Mouse (Mus musculus): Measurements from ENCODE around the gene Kctd2.

DNA sequence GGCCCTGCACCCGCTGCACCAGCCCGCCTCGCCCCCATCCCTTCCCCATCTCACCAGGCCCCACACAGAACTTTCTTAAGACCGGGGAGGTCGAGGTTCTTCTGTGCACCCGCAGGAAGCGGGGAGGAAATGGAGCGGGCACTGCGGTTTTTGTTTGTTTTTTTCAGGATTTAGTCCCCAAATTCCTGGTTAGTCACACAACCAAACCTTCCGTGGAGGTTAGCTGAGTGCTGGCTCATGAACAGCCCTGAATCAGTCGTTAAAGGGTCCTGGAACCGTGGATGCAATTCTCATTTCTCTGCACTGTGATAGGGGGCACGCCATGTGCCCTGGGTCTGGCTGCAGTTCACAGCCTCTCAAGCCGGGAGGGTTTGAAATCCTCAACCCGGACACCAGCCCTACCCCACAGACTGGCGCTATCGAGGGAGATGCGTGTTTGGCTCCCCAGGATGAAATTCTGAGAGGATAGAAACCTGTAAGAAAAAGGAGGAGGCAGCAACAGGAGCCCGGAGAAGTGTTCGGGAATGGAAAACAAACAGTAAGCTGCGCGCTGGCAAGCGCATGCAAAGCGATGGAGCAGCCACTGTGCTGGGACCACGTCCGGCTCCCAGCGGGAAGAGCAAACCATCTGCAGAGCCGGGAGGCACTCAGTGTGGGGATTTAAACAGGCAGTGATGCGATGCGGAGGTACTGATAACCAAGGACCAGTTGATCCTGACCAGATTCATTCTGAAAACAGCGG is 15.8 kb downstream of the Kctd2 start:
- TF ChIP-seq CTCF (conservative IDR thresholded peaks at IDR 0.05; ENCODE audit: insufficient read depth, insufficient read length, low read depth, low read length) (no peak), POLR2A (IDR thresholded peaks at IDR 0.05; ENCODE audit: low read depth, low read length) (no peak)
